Mouse (Mus musculus) liver, embryonic 14.5 days (tissue): Measurements from ENCODE around the gene Ube2e2.

ENCODE experiments used
- CTCF ChIP-seq: IDR thresholded peaks from 2 replicates; pipeline ENCODE4 v1.5.1; 2016; ENCODE audit warnings: antibody characterized with exemption, low read depth, control low read depth
- EP300 ChIP-seq: IDR thresholded peaks from 2 replicates; pipeline ENCODE4 v1.6.1; 2016; ENCODE audit warnings: antibody characterized with exemption, low read depth

GRCm38 (mm10) chr14:18669301-18669935 is 224.6 kb downstream of the Ube2e2 start:
- no peak for TF ChIP-seq CTCF
- no peak for TF ChIP-seq EP300
